Mouse (Mus musculus): ENCODE results near the gene Fgr.
"Not testable (repeated sequence)": the region's sequence is repeated elsewhere in the genome, so short reads cannot be mapped to it uniquely, and the experiment has no call there.

GRCm38 (mm10) chr4:133005885-133006451 is 32.1 kb downstream of the Fgr start:
- not testable (repeated sequence) for TF ChIP-seq E2F4 (IDR thresholded peaks at IDR 0.05; ENCODE audit: insufficient replicate concordance, low read depth, low read length); POLR2A (IDR thresholded peaks at IDR 0.05; ENCODE audit: low read depth, low read length); ZNF384 (IDR thresholded peaks at IDR 0.05; ENCODE audit: low read depth, low read length); KAT2A (IDR thresholded peaks at IDR 0.05; ENCODE audit: insufficient replicate concordance, low read length); JUN (IDR thresholded peaks at IDR 0.05; ENCODE audit: insufficient read depth, low read depth, low read length); MAX (IDR thresholded peaks at IDR 0.05; ENCODE audit: low read length); CTCF (conservative IDR thresholded peaks at IDR 0.05 in 1 of 2, IDR thresholded peaks at IDR 0.05 in 1 of 2; ENCODE audit: low read depth in 2 of 2, low read length in 2 of 2); UBTF (IDR thresholded peaks at IDR 0.05; ENCODE audit: low read depth, low read length); CHD2 (IDR thresholded peaks at IDR 0.05; ENCODE audit: low read length); EP300 (IDR thresholded peaks at IDR 0.05; ENCODE audit: low read length); ELF1 (IDR thresholded peaks at IDR 0.05; ENCODE audit: low read depth, low read length); RAD21 (IDR thresholded peaks at IDR 0.05; ENCODE audit: low read depth, low read length); MAFK (IDR thresholded peaks at IDR 0.05; ENCODE audit: insufficient replicate concordance, low read length); SMC3 (IDR thresholded peaks at IDR 0.05; ENCODE audit: low read depth, low read length)
